Mouse (Mus musculus) right cerebral cortex, postnatal 10 days (tissue): ENCODE measurements around the gene Tgfbr3.

Experiments
- DNase-seq, 2 experiments: peaks; one replicate each; pipeline ENCODE4 v3.0.0; 2021; ENCODE audit warnings: low spot score in 2 of 2

Tgfbr3 gene

DNA sequence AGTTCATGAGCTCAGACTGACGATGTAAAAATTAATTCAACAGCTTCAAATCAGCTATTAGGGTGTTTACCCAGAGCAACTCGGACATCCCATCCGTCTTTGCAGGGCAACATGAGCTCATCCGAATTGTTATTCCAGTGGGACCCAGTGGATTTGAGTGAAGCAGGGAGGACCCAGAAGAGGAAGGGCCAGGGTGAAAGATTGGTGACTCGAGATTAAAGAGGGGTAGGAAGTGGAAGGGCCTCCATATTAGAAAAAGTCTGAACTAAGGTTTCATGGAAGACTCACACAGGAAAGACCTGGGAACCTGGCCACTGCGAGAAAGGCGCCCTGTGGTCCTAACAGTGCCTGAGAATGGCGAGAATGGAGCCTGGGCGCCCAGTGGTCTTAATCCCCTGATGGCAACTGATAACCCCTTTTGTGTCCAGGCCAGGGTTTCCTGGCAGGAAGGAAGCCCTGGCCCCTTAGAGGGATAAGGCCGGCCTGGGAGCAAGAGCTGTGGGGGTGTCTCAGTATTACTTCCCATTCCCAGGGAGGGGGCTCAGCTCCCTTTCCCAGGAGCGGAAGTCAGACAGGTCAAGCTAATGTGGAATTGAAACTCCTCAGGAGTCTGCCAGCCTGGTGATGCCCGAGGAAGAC lies 208.3 kb downstream of the Tgfbr3 start:
- DNase-seq, result no peak

DNA sequence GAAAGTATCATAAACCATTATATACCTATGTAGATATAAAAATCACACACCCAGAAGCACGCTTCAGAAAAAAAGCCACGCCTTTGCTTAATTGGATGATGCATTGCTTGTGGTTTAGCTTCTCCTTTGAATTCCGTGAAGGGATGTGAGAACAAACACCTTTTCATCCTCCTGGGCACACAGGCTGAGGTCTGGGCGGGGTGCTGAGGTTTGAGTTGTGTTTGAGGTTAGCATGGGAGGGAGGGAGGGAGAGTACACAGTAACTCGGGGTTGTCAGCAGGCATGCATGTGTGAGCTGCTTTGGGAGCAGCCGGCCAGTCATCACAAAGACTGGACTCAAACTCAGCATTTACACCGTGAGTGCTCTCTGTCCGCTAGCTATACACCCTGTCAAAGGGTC lies 209.5 kb downstream of the Tgfbr3 start:
- DNase-seq, result no peak

DNA sequence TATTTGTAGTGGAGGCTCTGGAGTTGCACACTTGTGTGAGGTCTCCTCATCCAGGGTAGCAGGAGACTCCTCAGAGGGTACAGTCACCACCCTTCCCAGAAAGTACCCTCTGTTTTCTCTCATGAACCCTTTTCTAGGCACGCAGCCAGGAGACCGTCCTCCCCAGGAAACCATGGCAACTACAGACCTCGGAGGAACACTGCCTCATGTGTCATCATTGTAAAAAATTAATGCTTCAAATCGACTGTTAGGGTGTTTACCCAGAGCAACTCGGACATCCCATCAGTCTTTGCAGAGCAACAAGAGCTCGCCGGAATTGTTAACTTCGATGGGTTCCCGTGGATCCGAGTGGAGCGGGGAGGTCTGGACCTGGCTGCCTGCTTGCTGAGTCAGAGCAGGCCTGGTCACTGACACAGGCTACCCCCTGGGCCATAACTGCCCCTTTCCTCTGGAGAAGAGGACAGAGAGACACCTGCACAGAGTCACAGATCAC lies 210.2 kb downstream of the Tgfbr3 start:
- peak; percentile 73 to 74 for DNase-seq

DNA sequence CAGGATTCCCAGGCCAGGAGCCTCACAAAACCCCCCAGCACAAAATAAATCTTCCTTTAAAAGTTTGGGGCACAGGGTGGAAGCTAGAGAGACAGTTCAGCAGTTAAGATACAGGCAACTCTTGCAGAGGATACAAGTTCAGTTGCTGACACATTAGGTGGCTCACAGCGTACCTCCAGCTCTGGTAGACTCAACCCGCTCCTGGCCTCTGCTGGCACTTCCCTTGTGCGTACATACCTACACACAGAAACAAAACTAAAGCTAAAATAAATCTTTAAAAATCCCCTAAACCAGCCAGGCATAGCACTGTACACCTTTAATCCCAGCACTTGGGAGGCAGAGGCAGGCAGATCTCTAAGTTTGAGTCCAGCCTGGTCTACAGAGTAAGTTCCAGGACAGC lies 211.1 kb downstream of the Tgfbr3 start:
- DNase-seq, result no peak

DNA sequence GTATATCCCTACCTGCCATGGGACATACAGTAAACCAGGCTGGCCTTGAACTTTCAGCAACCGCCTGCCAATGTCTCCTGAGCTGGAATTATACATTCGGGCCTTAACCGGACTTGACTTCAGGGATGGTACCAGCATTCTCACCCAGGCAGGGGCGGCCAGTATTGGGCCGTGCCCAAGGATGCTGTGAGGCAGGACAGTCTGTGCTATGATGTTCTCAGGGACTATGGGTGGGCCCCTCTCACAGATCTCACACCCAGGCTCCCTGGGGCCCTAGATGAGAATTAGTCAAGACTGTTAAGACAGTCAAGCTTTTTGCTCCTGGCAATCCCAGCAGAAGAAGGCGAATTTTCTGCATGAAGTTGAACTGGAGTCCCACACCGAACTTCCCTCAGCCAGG lies 211.5 kb downstream of the Tgfbr3 start:
- no peak for DNase-seq

DNA sequence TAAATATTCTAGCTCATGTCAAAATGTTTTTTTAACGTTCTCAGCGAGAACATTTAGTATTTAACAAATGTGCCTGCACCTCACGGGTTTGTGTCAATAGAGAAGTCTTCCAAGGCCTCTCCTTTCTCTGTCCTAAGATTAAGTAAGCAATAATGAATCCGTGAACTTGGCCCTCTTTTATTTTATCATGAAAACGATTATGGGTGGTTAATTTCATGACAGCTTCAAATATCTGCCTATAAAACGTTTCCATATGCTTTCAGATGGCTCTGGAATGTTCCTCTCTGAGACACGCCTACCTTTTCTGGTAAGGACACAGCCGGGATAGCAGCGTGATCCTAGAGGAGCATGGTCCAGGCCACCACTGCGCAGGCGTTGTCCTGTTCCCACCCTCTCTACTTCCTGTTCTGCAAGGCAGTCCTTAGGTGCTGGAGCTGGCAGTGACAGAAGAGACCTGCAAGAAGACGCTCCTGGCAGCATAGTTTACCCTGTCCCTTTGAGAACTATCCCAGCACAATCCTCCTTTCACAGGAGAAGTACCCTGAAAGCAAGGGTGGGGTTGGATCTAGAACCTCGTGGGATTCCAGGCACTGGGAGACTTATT lies 214.3 kb downstream of the Tgfbr3 start:
- DNase-seq, result no peak

DNA sequence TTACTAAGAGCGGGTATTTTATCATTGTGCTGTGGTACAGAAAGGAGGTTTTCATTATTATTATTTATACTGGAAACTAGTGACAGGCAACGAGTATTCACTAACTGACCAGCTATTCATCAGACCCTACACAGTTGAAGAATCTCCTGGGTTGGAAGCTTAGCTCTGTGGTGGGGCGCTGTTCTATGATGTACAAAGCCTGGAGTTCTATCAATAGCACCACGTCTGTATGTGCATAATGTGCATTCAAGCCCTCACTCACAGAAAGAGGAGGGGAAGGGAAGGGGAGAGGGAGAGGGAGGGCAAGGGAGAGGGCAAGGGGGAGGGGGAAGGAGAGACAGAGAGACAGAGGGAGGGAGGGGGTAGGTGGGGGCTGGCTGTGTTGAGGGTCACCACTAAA lies 215.1 kb downstream of the Tgfbr3 start:
- DNase-seq, result no peak

DNA sequence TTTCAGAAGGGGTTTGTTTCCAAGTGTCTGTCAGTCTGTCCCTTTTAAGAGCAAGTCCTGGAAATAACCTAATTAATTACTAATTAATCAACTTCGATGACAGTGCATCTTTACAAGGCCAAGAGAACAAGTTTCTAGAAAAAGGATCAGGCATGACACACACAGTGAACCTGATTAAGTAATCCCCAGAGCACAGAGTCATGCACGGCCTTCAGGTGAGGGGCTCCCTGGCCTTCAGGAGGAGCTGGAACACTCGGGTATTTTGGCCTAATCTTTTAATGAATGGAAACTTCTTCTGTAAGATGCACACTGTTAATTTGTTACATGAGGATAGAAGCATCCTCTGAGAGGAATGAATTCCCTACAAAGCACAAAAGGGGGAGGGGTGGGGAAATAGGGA lies 215.9 kb downstream of the Tgfbr3 start:
- DNase-seq, result no peak

DNA sequence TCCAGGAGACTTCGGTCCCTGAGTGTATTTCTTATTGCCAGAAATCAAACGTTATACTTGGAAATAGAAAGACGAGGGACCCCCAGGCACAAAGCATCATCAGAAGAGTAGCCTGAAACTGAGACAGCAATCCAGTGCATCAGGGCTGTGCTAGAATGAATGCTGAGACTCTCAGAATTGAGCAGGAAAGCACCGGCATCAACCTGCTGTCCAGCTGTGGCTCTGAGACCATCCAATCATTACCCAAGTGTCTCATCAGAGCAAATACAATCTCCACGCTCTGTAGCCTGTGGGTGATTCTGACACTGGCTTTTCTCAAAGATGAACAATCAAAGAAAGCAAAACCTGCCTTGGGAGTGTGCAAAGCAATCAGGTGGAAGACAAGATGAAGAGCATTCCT lies 221.3 kb downstream of the Tgfbr3 start:
- no peak for DNase-seq

DNA sequence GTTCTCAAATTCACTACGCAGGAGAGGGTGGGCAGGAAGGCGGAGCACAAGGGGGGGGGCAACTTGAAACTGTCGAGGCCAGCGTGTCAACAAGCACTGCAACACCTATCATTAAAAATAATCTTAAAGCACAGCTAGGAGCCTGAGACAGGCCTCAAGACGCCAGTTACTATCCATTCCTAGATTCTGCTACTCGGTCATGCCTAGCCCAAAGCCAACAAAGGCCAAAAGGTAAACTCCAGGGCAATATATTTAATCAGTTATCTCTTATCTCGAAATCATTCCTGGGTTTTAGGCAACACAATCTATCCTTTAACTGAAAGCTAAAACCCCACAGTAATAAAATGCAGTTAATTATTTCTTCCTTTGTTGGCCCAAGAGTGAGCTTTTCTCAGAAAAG lies 221.9 kb downstream of the Tgfbr3 start:
- DNase-seq, result no peak

DNA sequence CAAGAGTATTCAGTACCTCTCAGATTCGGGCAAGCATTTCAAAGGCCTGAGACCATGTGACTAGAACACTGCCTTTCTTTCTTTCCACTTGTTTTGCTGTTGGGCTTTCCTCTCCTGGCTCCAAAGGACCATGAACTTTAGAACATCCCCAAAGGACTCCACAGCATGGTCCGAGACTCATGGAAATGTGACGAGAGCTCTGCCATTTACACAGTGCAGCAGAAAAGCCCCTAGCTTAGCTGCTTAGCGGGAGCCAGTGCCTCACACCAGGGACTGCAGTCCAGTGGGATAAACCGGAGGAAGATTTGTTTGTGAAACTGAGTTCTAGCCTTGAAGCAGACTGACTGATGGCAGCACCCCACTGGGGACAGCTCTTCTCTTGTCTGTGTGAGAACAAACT lies 224.5 kb downstream of the Tgfbr3 start:
- no peak for DNase-seq

DNA sequence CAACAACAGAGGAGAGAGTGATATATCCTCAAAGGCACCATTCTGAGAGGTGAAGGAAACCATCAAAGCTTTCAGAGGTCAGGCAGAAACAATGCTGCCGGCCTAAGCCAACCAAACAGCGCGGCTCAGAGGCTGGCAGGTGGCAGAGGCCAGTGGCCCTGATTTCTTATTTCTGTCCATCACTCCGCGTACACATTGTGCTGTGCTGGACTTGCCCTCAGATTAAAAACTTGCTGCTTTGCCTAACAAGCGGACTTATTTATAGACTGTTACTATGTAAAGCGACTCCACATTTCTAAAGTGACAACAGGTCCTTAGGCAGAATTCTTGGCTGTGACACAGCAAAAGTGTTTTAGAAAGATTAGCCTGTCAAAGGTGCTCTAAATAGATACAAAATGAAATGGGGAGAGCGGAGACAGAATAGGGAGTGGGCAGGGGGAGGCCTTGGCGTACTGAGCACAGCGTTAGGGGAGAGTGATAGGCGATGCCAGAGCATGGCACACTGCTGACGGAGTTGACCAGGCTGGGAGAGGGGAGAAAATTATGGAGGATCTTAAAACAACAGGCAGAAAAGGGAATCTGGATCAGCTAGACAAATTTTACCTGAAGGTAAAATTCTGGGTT lies 227.1 kb downstream of the Tgfbr3 start:
- peak in 1 of 2 experiments; percentile 30 for DNase-seq

DNA sequence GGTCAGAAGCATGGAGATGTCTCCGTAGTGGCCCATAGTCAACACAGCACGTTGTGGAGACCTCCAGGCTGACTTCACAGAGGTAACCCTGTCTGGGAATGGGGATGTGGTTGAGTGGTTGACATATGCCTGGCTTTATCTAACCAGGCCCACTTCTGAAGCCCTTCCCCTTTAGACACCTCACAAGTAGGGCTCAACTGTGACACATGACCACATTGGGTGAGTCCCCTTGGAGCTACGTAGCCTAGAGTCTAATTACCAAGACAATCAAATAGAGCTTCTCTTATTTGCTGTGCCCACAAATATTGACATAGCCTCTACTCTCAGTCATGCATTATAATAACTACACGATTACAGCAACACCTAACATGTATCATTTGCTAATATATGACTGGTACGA lies 229.9 kb downstream of the Tgfbr3 start:
- DNase-seq, result no peak

DNA sequence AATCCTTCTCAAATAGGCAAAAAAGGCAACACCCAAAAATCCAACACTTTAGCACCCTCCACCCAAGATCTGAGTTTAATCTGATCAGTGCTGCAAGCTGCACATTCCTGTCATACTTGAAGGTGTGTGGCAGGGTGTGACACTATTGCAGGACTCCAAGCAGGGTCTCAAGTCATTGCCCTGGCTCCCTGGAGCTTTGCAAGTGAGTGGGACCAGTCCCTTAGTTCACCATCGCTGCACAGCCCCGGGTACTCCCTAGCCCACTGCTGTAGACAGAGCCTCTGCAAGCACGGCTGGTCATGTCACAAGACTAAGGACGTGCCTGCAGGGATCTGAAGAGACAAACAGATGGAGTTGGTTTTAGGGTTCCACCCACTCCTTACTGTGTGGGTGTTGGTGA lies 230.8 kb downstream of the Tgfbr3 start:
- no peak for DNase-seq
